Mouse (Mus musculus) MEL (cell line): Measurements from ENCODE around the gene Cdhr4.

Experiments
- CTCF ChIP-seq, 3 experiments: IDR thresholded peaks in 2 of 3; conservative IDR thresholded peaks in 1 of 3; 2 replicates each; pipeline ENCODE4 v1.5.1; 2011 to 2012; ENCODE audit warnings: low read length in 3 of 3, low read depth in 2 of 3, mild to moderate bottlenecking in 2 of 3, improper control_type of control experiment in 1 of 3, inconsistent platforms in 1 of 3, mixed read lengths in 1 of 3, moderate library complexity in 1 of 3; ENCODE audit not compliant: control insufficient read depth in 1 of 3, insufficient read depth in 1 of 3, poor library complexity in 1 of 3, severe bottlenecking in 1 of 3
- EP300 ChIP-seq, 2 experiments: IDR thresholded peaks; 2 replicates each; pipeline ENCODE4 v1.6.1; 2011; ENCODE audit warnings: improper control_type of control experiment in 2 of 2, low read length in 2 of 2, low read depth in 1 of 2, mild to moderate bottlenecking in 1 of 2
- JUND ChIP-seq: IDR thresholded peaks from 2 replicates; pipeline ENCODE4 v1.6.1; 2011; ENCODE audit warnings: low read depth, mild to moderate bottlenecking, improper control_type of control experiment, low read length
- POLR2A ChIP-seq, 2 experiments: IDR thresholded peaks; 2 replicates each; pipeline ENCODE4 v1.6.1; 2011 to 2012; ENCODE audit warnings: low read length in 2 of 2, mild to moderate bottlenecking in 2 of 2, control low read depth in 1 of 2, improper control_type of control experiment in 1 of 2, low read depth in 1 of 2, moderate library complexity in 1 of 2; ENCODE audit not compliant: control insufficient read depth in 1 of 2, insufficient read depth in 1 of 2, poor library complexity in 1 of 2
- RCOR1 ChIP-seq: IDR thresholded peaks from 2 replicates; pipeline ENCODE4 v1.6.1; 2012; ENCODE audit warnings: low read depth, mild to moderate bottlenecking, inconsistent platforms, low read length, improper control_type of control experiment
- SIN3A ChIP-seq: IDR thresholded peaks from 2 replicates; pipeline ENCODE4 v1.6.1; 2012; ENCODE audit warnings: low read length, improper control_type of control experiment, inconsistent platforms
- TAL1 ChIP-seq: IDR thresholded peaks from 2 replicates; pipeline ENCODE4 v1.6.1; 2012; ENCODE audit warnings: mild to moderate bottlenecking, inconsistent platforms, low read length, moderate library complexity, mixed read lengths
- UBTF ChIP-seq: IDR thresholded peaks from 2 replicates; pipeline ENCODE4 v1.6.1; 2012; ENCODE audit warnings: low read depth, mild to moderate bottlenecking, inconsistent platforms, low read length, improper control_type of control experiment, moderate library complexity, borderline replicate concordance; ENCODE audit not compliant: insufficient read depth

GRCm38 (mm10) chr9:107961881-107962280, 30.4 kb upstream of the Cdhr4 start:
- TF ChIP-seq EP300 (IDR thresholded peaks at IDR 0.05; ENCODE audit: low read depth in 1 of 2, low read length in 2 of 2), result no peak
- TF ChIP-seq TAL1, result no peak
- TF ChIP-seq JUND, result no peak
- no peak for TF ChIP-seq RCOR1
- TF ChIP-seq SIN3A, result no peak
- no peak for TF ChIP-seq POLR2A (IDR thresholded peaks at IDR 0.05; ENCODE audit: control insufficient read depth in 1 of 2, insufficient read depth in 1 of 2, low read depth in 1 of 2, low read length in 2 of 2, poor library complexity in 1 of 2)
- peak in 2 of 3 experiments; percentile 39; a peak in 3 of 6 replicates for TF ChIP-seq CTCF (IDR thresholded peaks at IDR 0.05 in 2 of 3, conservative IDR thresholded peaks at IDR 0.05 in 1 of 3; ENCODE audit: control insufficient read depth in 1 of 3, insufficient read depth in 1 of 3, low read depth in 2 of 3, low read length in 3 of 3, poor library complexity in 1 of 3, severe bottlenecking in 1 of 3)
- no peak for TF ChIP-seq UBTF
